In genomic region chrX:77555985-77556384, GRCm38 (mm10) we compare ENCODE assay signal across 27 mouse cellular contexts. TPM values are rescaled to one million over a fixed set of nuclear protein-coding genes. Genes with fewer than 3 reads are reported as not detected.
A peak's percentile ranks its signal among the peaks of the same experiment; 100 is the strongest.
DNase-seq lines count a peak whose midpoint lies in the region; ATAC-seq and TF ChIP-seq lines count a peak whose summit lies in the region.
"Had no signal": no experiment of that assay in that cellular context is flagged by ENCODE, and none has a peak within 500 bp of the region (broad histone marks: within the 10 kb centered on the region; RNA-seq: fewer than 3 reads in every experiment).

No protein-coding gene starts in this region.

- H3K9me3 ChIP-seq in lung, postnatal 0 days (ENCODE audit: low read length) = no peaks in the 10 kb centered on the region
- H3K9me3 ChIP-seq: embryonic facial prominence, embryonic 12.5 days; embryonic facial prominence, embryonic 15.5 days; heart, embryonic 10.5 days; heart, embryonic 13.5 days had no signal

- ATAC-seq in lung, postnatal 0 days = peak; percentile 65
- ATAC-seq in megakaryocyte, adult 5-6 weeks (ENCODE audit: poor library complexity, severe bottlenecking) = peak; percentile 35; the same call in 1 of the 2 replicates
- ATAC-seq: activated CD4-positive, CD25-positive, alpha-beta regulatory T cell, adult 4 months; CD4-positive, CD25-positive, alpha-beta regulatory T cell, adult 4 months; forebrain, embryonic 14.5 days; forebrain, postnatal 0 days; hindbrain, postnatal 0 days had no signal

- no peak for TF ChIP-seq EP300 in lung, postnatal 0 days (IDR thresholded peaks at IDR 0.05)

- no peaks in the 10 kb centered on the region for H3K36me3 ChIP-seq in liver, adult 2 months (ENCODE audit: control insufficient read depth, insufficient read depth, low read length)
- no peaks in the 10 kb centered on the region for H3K36me3 ChIP-seq in lung, postnatal 0 days (ENCODE audit: insufficient read depth, low read length)
- no peaks in the 10 kb centered on the region for H3K36me3 ChIP-seq in kidney, adult 2 months (ENCODE audit: control insufficient read depth, insufficient read depth, low read length)
- H3K36me3 ChIP-seq: embryonic facial prominence, embryonic 12.5 days; embryonic facial prominence, embryonic 15.5 days; heart, embryonic 10.5 days had no signal

- no peak for TF ChIP-seq POLR2A in liver, adult 2 months (IDR thresholded peaks at IDR 0.05; ENCODE audit: extremely low read depth, insufficient read depth, low read length)
- no peak for TF ChIP-seq POLR2A in kidney, adult 2 months (IDR thresholded peaks at IDR 0.05; ENCODE audit: low read depth, low read length)

- no peak overlapping the region for H3K4me2 ChIP-seq in lung, postnatal 0 days (replicated peaks; ENCODE audit: low read depth, low read length)
- H3K4me2 ChIP-seq: embryonic facial prominence, embryonic 12.5 days; embryonic facial prominence, embryonic 15.5 days; heart, embryonic 13.5 days; hindbrain, embryonic 14.5 days had no signal

- H3K79me2 ChIP-seq in liver, adult 2 months (ENCODE audit: control insufficient read depth, insufficient read depth, low read length) = peaks cover 14% of the 10 kb centered on the region; the same call in 1 of the 2 replicates

- H3K4me1 ChIP-seq in liver, adult 2 months (ENCODE audit: control insufficient read depth, insufficient read depth, low read length) = peaks cover 5% of the 10 kb centered on the region; the same call in 1 of the 2 replicates
- no peaks in the 10 kb centered on the region for H3K4me1 ChIP-seq in lung, postnatal 0 days (ENCODE audit: insufficient read depth, low read depth, low read length)
- H3K4me1 ChIP-seq in kidney, adult 2 months (ENCODE audit: control insufficient read depth, insufficient read depth, low read length) = peaks cover 5% of the 10 kb centered on the region; the same call in 1 of the 2 replicates
- H3K4me1 ChIP-seq: embryonic facial prominence, embryonic 12.5 days; embryonic facial prominence, embryonic 15.5 days; heart, embryonic 10.5 days had no signal

- DNase-seq in liver, adult 2 months (ENCODE audit: extremely low read depth, low read depth, low spot score) = peak; percentile 52
- no peak for DNase-seq in liver
- DNase-seq in lung, postnatal 0 days (ENCODE audit: low spot score) = peak; percentile 55
- DNase-seq in lung, postnatal 14 days = no peak
- DNase-seq in c-Kit-positive CD71-positive TER-119-positive erythroid progenitor cells, embryonic 14.5 days (ENCODE audit: low spot score) = no peak
- DNase-seq in kidney, adult 2 months = no peak
- DNase-seq: adrenal gland, postnatal 10 days; adrenal gland, postnatal 36 days; cerebellum, adult 11 months; cerebellum, adult 2 months; cerebellum, adult 9-11 months; cerebellum, postnatal 25 days; forebrain, postnatal 0 days; gastrocnemius, postnatal 25 days; heart, adult 2 months; heart, postnatal 14 days; heart, postnatal 4 days had no signal

- H3K27ac ChIP-seq in liver, adult 2 months (replicated peaks; ENCODE audit: insufficient read depth, low read depth, low read length) = no peak overlapping the region
- no peak overlapping the region for H3K27ac ChIP-seq in lung, postnatal 0 days (ENCODE audit: low read length)
- H3K27ac ChIP-seq in kidney, adult 2 months (ENCODE audit: insufficient read depth, low read depth, low read length) = no peak overlapping the region
- H3K27ac ChIP-seq: embryonic facial prominence, embryonic 12.5 days; embryonic facial prominence, embryonic 15.5 days; heart, adult 2 months; heart, embryonic 10.5 days; heart, embryonic 13.5 days; hindbrain, embryonic 14.5 days; hindbrain, postnatal 0 days had no signal

- H3K9ac ChIP-seq in liver, adult 2 months (ENCODE audit: low read depth, low read length) = no peak overlapping the region
- H3K9ac ChIP-seq in lung, postnatal 0 days (replicated peaks; ENCODE audit: low read depth) = no peak overlapping the region
- H3K9ac ChIP-seq: embryonic facial prominence, embryonic 12.5 days; embryonic facial prominence, embryonic 15.5 days; forebrain, postnatal 0 days; heart, embryonic 13.5 days; hindbrain, embryonic 14.5 days had no signal

- H3K4me3 ChIP-seq in liver, adult 2 months (ENCODE audit: insufficient read depth, low read depth, low read length) = no peak overlapping the region
- no peak overlapping the region for H3K4me3 ChIP-seq in lung, postnatal 0 days (ENCODE audit: low read depth, low read length)
- H3K4me3 ChIP-seq in kidney, adult 2 months (ENCODE audit: insufficient read depth, low read depth, low read length) = no peak overlapping the region
- H3K4me3 ChIP-seq: embryonic facial prominence, embryonic 12.5 days; embryonic facial prominence, embryonic 15.5 days; heart, adult 2 months; heart, embryonic 10.5 days; heart, embryonic 13.5 days had no signal

- TF ChIP-seq CTCF in liver, adult 2 months (IDR thresholded peaks at IDR 0.05; ENCODE audit: low read depth, low read length) = no peak
- TF ChIP-seq CTCF in lung, postnatal 0 days (IDR thresholded peaks at IDR 0.05) = no peak
- TF ChIP-seq CTCF in kidney, adult 2 months (conservative IDR thresholded peaks at IDR 0.05; ENCODE audit: insufficient read depth, insufficient read length, low read depth, low read length) = no peak

- 52% methylated on average over 1 of the region's 1 CpGs for WGBS in liver, adult 2 months
- WGBS in lung, postnatal 0 days = 61% methylated on average over 1 of the region's 1 CpGs
- WGBS in kidney, adult 2 months = 85% methylated on average over 1 of the region's 1 CpGs

- H3K27me3 ChIP-seq in liver, adult 2 months (ENCODE audit: control insufficient read depth, insufficient read depth, low read length) = no peaks in the 10 kb centered on the region
- no peaks in the 10 kb centered on the region for H3K27me3 ChIP-seq in lung, postnatal 0 days (replicated peaks; ENCODE audit: insufficient read depth, low read length)
- no peaks in the 10 kb centered on the region for H3K27me3 ChIP-seq in kidney, adult 2 months (replicated peaks; ENCODE audit: control insufficient read depth, insufficient read depth, low read length)
- H3K27me3 ChIP-seq: embryonic facial prominence, embryonic 12.5 days; embryonic facial prominence, embryonic 15.5 days; heart, embryonic 13.5 days had no signal

RNA-seq across cellular contexts. Expression of gene Tbl1x, which starts 45.2 kb away (rescaled TPM):
- 16.2 and 21.7 TPM in 2 replicates for total RNA-seq in liver, adult 2 months (2014; rRNA removed)
- 9.9 and 10.2 TPM in 2 replicates for polyA plus RNA-seq in liver, adult 2 months (2012; rRNA removed)
- polyA plus RNA-seq in lung, postnatal 0 days (2015; fragmentation: Nextera tagmentation; extraction: Ambion mirVana) = 37.9 and 45.2 TPM in 2 replicates
- 40.9 and 44.5 TPM in 2 replicates for total RNA-seq in megakaryocyte, adult 5-6 weeks (2015)
- 23.6 and 27.1 TPM in 2 replicates for total RNA-seq in megakaryocyte, adult 5-6 weeks (2017)
- polyA plus RNA-seq in kidney, adult 2 months (2012; rRNA removed) = 15.2 and 17.1 TPM in 2 replicates

Comparison
In these comparisons a context has a peak if more than half of its experiments do, and no peak if none do; other contexts are left out.
1. DNase-seq: peak in liver, adult 2 months (single experiment) and lung, postnatal 0 days (single experiment); none in liver (single experiment), lung, postnatal 14 days (single experiment), c-Kit-positive CD71-positive TER-119-positive erythroid progenitor cells, embryonic 14.5 days (single experiment) and kidney, adult 2 months (single experiment).